Mouse (Mus musculus) adrenal gland, postnatal 4 days (tissue): ENCODE measurements around the gene Dusp22. TPM values are rescaled to one million over a fixed set of nuclear protein-coding genes. Genes with fewer than 3 reads are reported as not detected.

Source experiments
- DNase-seq, 2 experiments: peaks; one replicate each; pipeline ENCODE4 v3.0.0; 2021 to 2022; ENCODE audit warnings: low spot score in 2 of 2, mixed read lengths in 2 of 2
- total RNA-seq, 2 experiments: library from RNA; stranded (reverse); gene quantifications; 2 replicates each; pipeline ENCODE4 v1.2.3; 2021

Gene Dusp22
- total RNA-seq, 2 experiments from 2014 or later, result 33.3 to 36.5 TPM

DNA sequence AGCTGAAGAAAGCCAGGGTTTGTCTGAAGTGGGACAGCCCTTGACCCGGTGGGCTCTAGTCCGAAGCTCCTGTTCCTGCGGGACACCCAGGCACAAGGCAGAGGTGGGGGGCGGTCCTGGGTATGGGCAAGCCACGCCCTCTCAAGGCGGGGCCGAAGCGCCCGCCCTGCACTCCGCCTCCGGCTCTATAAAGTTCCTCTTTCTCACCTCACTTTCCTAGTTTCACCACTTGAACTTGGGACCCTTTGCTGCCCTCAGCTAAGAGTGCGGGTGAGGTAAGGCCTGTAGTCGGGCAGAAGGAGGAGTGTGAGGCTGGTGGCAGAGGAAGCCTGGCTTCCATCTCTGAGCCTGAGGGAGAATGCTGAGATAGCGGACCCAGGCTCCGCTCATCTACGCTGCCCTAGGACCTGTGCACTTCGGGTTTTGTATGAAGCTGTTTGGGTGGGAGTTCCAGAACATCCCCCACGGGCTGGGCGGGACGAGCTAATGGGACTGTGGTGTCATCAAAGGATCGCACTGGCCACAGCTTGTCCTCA, 89.3 kb downstream of the Dusp22 start, which contains the start of gene Irf4:
TSS of gene Irf4 (plus strand) at position 206 of the 536 bp plus-strand sequence.
- DNase-seq, result no peak

DNA sequence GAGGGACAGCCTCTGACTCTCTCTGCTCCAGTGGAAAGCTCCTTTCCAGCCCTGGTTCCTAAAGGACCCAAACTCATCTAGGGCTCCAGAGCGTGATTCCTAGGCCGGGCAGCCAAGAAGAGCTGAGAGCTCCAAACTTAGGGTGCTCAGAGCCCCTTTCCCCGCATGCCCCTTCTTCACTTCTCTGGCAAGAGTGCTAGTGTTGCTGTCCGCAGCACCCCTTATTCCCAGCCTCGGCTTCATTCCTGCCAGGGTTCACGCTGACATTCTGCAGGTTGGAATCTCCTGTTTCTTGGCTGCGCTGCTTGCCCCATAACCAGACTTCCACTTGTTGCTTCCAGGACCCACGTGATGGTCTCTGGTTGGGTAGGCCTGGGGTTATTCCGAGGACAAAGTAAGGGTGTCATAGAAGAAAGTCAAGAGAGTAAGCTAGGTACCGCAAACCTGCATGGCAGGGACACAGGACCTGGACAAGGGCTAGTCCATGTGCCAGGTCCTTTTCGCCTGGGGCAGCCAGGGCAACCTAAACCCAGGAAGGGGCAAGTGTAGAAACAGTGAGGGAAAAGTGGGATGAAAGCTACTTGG, 89.8 kb downstream of the Dusp22 start:
- DNase-seq, result no peak

DNA sequence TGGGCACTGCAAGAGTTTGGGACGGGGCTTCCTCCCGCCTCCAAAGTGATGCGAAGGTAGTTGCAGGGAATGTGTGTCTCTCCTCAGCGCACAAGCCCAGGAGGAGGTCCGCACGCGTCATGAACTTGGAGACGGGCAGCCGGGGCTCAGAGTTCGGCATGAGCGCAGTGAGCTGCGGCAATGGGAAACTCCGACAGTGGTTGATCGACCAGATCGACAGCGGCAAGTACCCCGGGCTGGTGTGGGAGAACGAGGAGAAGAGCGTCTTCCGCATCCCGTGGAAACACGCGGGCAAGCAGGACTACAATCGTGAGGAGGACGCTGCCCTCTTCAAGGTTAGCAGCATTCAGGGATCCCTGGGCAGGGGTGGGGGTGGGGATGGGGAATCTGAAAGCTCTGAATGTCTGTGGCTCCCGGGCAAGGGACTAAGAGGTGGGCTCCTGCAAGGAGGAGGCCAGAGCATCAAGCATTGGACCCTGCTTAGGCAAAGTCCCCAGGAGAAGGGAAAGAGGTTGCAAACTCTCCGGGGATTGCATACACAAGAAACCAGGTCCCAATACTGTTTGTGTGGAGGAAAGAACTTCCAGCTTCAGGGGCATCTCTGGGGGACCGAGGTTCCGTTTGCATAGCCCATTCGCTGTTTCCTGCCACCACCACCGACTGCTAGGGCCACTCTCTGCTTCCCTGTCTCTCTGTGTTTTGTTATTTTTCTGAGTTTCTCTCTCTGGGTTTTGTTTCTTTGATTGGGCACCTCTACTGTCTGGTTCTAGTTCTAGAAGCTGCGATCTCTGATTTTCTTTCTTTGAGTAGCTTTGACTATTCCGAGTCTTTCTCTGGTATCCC, 90.9 kb downstream of the Dusp22 start:
- DNase-seq, result no peak

DNA sequence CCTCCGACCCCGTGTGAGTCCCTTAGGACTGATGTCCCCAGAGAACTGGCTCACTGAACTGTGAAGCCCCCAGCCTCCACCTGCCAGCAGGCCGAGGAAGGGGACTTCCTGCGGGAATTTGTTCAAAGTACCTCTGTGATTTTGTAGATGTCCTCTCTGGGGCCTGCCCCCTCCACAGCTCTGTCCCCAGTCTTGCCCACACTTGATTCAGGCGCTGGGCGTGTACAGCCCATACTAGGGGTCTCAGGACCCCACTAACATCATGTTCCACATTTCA, 91.4 kb downstream of the Dusp22 start:
- DNase-seq, result no peak

DNA sequence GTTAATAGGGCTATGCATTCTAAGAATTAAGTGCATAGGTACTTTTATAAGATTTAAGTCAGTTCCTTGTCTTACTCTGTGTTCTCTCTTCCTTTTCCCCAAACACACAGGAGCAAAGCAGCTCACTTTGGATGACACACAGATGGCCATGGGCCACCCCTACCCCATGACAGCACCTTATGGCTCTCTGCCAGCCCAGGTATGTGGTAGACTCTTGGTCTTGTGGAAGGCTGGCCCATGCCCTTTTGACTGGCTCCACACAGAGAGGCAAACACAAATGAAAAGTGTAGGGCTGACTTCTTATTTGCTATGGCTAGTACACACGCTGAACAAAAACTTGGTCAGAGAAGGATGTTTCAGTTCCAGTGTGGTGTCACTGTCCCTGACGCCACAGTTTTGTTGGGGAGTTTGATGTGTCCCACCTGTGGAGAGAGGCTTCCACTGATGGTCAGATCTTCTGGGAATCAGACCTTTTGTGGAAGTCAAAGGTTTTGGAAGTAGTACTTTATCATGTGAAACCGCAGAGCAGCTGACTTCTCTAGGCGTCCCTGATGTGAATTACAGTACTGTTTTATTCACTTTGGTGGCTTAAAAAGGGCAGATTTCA, 92.9 kb downstream of the Dusp22 start:
- no peak for DNase-seq

DNA sequence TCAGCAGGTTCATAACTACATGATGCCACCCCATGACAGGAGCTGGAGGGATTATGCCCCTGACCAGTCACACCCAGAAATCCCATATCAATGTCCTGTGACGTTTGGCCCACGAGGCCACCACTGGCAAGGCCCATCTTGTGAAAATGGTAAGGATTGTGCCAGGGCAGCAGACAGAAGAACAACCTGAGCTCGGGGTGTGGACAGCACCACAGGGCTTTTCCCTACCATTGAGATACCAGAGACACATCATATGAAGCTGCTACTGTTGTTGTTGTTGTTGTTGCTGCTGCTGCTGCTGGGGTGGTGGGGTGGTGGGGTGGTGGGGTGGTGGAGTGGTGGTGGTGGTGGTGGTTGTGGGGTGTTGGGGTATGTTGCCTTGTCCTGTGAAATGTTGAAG, 93.6 kb downstream of the Dusp22 start:
- no peak for DNase-seq

DNA sequence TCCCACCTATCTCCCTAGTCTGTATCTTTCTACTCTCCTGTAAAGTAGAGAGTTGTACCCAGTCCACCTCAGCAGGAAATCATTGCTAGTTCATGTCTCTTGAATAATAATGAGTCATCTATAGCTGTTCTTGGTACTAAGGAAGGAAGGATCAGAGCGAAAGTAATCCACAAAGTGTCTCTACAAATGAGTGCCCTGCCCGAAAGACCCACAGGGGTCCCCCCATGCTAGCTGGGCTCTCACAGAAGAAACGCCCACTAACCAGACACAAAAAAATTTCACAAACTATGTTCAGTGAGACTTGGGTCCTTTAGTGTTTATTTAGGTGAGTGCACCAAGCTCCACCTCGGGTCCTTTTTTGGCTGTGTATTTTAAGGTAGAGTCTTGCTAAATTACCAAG, 94.3 kb downstream of the Dusp22 start:
- no peak for DNase-seq

DNA sequence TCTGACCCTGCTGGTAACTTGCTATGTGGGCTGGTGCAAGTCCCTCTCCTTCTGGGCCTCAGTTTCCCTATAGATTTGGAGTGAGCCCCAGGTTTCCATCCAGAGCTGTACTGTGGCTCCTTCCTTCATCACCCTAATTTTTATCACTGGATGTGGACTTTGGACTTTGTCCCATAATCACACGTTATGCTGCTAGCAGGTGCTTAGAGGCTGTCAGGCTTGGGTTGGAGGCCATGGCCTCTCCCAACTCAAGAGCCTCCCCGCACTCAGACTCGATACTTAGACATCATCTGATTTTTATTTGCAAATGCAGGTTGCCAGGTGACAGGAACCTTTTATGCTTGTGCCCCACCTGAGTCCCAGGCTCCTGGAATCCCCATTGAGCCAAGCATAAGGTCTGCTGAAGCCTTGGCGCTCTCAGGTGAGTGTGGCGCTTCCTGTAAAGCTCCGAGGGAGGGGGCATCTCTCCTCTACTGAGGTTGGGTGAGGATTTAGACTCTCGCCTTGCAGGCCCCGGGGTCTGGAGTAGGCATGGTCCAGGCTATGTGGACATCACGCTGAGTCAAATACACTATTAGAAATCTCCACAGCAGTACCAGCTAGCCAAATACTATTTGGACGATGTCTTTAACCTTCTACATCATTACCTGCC, 95.2 kb downstream of the Dusp22 start:
- DNase-seq, result no peak

DNA sequence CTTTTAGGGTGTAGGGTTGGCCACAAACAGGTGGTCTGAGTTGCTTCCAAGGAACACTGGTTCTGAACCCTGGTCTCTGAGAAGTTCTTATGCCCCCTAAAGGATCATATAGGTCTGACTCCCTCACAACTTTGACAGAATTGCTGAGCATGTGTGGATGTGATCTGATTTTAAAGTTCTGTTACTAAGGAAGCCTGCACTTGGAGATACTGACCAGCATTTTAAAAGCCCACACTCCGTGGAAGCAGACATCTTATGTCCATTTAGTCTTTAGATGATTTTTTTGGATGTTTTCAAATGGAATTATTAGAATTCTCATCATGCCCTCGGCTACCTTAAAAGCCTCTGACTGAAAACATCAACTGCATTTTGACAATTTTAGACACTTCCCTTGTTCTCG, 95.8 kb downstream of the Dusp22 start:
- no peak for DNase-seq

DNA sequence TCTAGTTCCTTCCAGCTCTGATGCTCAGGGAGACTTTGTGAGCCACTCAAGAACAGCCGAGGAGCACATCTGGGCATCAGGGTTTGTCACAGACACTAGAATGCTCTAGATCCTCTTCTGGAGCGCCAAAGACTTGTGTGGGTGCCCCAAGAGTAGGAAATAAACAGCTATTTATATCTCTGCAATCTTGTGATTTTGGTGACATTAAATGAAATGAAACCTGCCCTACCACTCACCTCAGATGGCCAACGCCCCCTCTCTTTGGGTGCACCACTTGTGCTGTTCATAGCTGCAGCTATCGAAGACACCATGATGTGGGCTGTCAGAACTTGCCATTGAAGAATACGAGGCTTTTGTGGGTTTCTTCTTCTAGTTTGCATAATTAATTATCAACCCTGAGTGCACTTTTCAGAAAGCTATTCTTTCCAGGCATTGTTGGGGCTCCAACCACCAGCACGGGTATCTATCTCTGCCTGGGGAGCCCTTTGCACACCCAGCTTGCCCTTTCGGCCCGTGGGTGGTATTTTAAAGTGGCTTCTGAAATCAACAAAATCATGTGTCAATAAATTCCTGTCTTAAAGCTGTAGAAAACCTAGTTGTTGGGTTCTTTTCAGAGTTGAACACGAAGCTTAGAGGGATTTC, 96.3 kb downstream of the Dusp22 start:
- DNase-seq, result no peak

DNA sequence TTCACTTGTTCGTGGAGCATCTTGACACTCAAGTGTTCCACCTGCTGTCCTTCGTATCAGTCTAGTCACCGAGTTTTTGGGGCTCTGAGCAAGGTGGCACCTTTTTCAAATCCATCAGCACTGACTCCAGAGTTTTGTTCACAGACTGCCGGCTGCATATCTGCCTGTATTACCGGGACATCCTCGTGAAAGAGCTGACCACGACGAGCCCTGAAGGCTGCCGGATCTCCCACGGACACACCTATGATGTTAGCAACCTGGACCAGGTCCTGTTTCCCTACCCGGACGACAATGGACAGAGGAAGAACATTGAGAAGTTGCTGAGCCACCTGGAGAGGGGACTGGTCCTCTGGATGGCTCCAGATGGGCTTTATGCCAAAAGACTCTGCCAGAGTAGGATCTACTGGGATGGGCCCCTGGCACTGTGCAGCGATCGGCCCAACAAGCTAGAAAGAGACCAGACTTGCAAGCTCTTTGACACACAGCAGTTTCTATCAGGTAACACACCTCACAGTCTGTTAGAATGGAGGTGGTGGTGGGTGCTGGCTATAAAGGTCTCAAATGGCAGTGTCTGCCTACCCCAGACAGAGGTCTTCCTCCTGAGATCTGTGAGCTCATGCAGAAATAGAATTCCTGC, 97.6 kb downstream of the Dusp22 start:
- DNase-seq, result no peak

DNA sequence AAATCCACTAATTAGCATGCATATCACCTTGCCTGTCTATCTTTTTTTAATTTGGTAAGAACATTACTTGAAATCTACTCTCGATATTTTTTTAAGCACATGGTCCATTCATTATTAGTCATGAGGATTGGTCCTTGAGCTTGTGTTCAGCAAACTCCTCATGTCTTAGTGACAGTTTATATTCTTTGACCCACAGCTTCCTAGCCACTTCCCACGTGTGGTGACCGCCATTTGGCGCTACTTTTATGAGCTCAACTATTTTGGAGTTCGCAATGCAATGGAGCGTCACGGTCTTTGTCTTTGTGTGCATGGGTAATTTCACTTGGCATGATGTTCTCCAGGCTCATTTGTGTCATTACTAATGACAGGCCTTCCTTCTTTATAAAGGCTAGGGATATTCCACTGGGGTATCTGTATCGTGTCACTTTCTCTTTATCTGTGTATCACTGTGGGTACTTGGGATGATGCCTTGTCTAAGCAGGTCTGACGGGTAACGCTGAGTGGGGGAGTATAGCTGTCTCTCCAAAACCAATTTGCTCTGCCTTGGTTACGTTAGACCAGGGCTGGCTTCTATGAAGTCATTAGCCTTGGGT, 99.1 kb downstream of the Dusp22 start:
- DNase-seq, result no peak

DNA sequence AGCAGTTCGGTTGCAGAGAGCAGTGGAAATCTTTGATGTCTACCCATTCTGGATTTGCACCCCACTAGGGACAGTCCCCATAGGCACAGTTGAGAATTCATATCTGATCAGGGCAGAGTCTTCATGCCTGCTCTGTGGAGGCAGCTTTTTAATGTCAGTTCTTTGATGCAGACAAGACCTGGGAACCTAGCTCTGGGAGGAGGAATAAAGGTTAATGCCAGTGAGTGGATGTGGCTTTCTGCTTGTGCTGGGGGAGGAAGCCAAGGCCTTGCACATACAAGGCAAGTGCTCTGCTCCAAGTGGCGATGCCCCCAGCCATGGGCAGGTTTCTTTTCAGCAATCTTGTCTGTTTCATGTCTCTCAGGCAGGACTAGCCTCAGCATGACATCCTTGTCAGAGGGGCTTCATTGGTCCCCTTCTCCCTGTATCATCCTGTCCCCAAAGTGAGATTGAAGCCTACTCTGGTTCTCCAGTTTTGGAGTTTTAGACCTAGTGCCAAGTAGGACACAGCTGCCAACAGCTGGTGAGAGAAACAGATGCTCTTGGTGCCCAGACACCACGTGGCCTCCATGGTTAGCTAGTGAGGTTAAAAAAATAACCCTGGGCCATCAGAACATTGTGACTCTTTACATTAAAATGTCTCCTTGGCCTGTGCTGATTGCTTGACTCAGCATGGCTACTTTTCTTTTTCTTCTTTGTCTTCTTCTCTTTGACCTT, 100.7 kb downstream of the Dusp22 start:
- no peak for DNase-seq

Other genes with a start within 250 kb of the Dusp22 start
- 100 to 1,000 TPM; 252 to 259 TPM for gene Uqcrfs1, start 114.6 kb upstream of the Dusp22 start, total RNA-seq
- gene Irf4, start 89.2 kb downstream of the Dusp22 start, total RNA-seq, result 1 to 10 TPM in 1 of 2 experiments, under 1 TPM in 1; 0.90 to 1.5 TPM